Comparison of ENCODE assay signal across 10 mouse cellular contexts in genomic region chr9:78537154-78537873, GRCm38 (mm10). TPM values are rescaled to one million over a fixed set of nuclear protein-coding genes. Genes with fewer than 3 reads are reported as not detected.
DNase-seq lines count a peak whose midpoint lies in the region; ATAC-seq lines count a peak whose summit lies in the region.
"Had no signal": no experiment of that assay in that cellular context is flagged by ENCODE, and none has a peak within 500 bp of the region (broad histone marks: within the 10 kb centered on the region; RNA-seq: fewer than 3 reads in every experiment).

No protein-coding gene starts in this region.

- no peaks in the 10 kb centered on the region for H3K36me3 ChIP-seq in forebrain, embryonic 14.5 days (ENCODE audit: control insufficient read depth, insufficient read depth, low read length)
- H3K36me3 ChIP-seq in forebrain, embryonic 12.5 days (replicated peaks) = no peaks in the 10 kb centered on the region
- H3K36me3 ChIP-seq in heart, embryonic 12.5 days = no peaks in the 10 kb centered on the region

- ATAC-seq in forebrain, embryonic 14.5 days = peak; percentile 84
- ATAC-seq in forebrain, embryonic 12.5 days (ENCODE audit: low FRiP score) = no peak
- no peak for ATAC-seq in heart, embryonic 12.5 days (ENCODE audit: insufficient number of reproducible peaks, low FRiP score)

- H3K27me3 ChIP-seq in forebrain, embryonic 14.5 days (replicated peaks; ENCODE audit: control insufficient read depth, insufficient read depth, low read length) = no peaks in the 10 kb centered on the region
- H3K27me3 ChIP-seq in forebrain, embryonic 12.5 days = no peaks in the 10 kb centered on the region
- H3K27me3 ChIP-seq in heart, embryonic 12.5 days (replicated peaks) = no peaks in the 10 kb centered on the region
- H3K27me3 ChIP-seq: embryonic facial prominence, embryonic 13.5 days had no signal

- WGBS in forebrain, embryonic 14.5 days = 58% methylated on average over 9 of the region's 9 CpGs
- 90% methylated on average over 9 of the region's 9 CpGs for WGBS in forebrain, embryonic 12.5 days
- WGBS in heart, embryonic 12.5 days = 70% methylated on average over 9 of the region's 9 CpGs

- peak; percentile 75 for DNase-seq in forebrain, embryonic 14.5 days (ENCODE audit: low spot score)
- peak; percentile 59 to 69 for DNase-seq in right cerebral cortex, postnatal 10 days (ENCODE audit: low spot score in 2 of 2)
- no peak for DNase-seq in right cerebral cortex, postnatal 4 days
- no peak for DNase-seq in thymus, postnatal 14 days
- DNase-seq in thymus, postnatal 0 days (ENCODE audit: low spot score) = no peak
- no peak for DNase-seq in spleen, postnatal 36 days (ENCODE audit: low spot score in 2 of 2)

- no peaks in the 10 kb centered on the region for H3K9me3 ChIP-seq in forebrain, embryonic 14.5 days (replicated peaks; ENCODE audit: control insufficient read depth, low read length)
- H3K9me3 ChIP-seq in forebrain, embryonic 12.5 days = no peaks in the 10 kb centered on the region
- H3K9me3 ChIP-seq in heart, embryonic 12.5 days (replicated peaks) = no peaks in the 10 kb centered on the region
- H3K9me3 ChIP-seq: embryonic facial prominence, embryonic 13.5 days had no signal

- H3K4me2 ChIP-seq in forebrain, embryonic 14.5 days (ENCODE audit: low read length) = no peak overlapping the region
- no peak overlapping the region for H3K4me2 ChIP-seq in forebrain, embryonic 12.5 days
- 0 out of 2 replicates have a peak overlapping the region, but pooled peaks have one; percentile 11 for H3K4me2 ChIP-seq in heart, embryonic 12.5 days
- H3K4me2 ChIP-seq: embryonic facial prominence, embryonic 13.5 days had no signal

- H3K9ac ChIP-seq in forebrain, embryonic 14.5 days (ENCODE audit: low read length) = no peak overlapping the region
- H3K9ac ChIP-seq in forebrain, embryonic 12.5 days = no peak overlapping the region
- H3K9ac ChIP-seq in heart, embryonic 12.5 days = no peak overlapping the region
- H3K9ac ChIP-seq: embryonic facial prominence, embryonic 13.5 days had no signal

- no peak overlapping the region for H3K27ac ChIP-seq in forebrain, embryonic 14.5 days (ENCODE audit: low read depth, low read length)
- H3K27ac ChIP-seq in forebrain, embryonic 12.5 days = no peak overlapping the region
- no peak overlapping the region for H3K27ac ChIP-seq in heart, embryonic 12.5 days (ENCODE audit: poor library complexity, severe bottlenecking)
- H3K27ac ChIP-seq: embryonic facial prominence, embryonic 13.5 days; layer of hippocampus, adult 2 months had no signal

- H3K4me3 ChIP-seq in forebrain, embryonic 14.5 days (ENCODE audit: low read depth, low read length) = no peak overlapping the region
- H3K4me3 ChIP-seq in forebrain, embryonic 12.5 days (replicated peaks) = no peak overlapping the region
- no peak overlapping the region for H3K4me3 ChIP-seq in heart, embryonic 12.5 days
- H3K4me3 ChIP-seq: embryonic facial prominence, embryonic 13.5 days; layer of hippocampus, adult 2 months had no signal

- no peaks in the 10 kb centered on the region for H3K4me1 ChIP-seq in forebrain, embryonic 14.5 days (ENCODE audit: control insufficient read depth, insufficient read depth, low read length)
- no peaks in the 10 kb centered on the region for H3K4me1 ChIP-seq in forebrain, embryonic 12.5 days
- peaks cover 17% of the 10 kb centered on the region for H3K4me1 ChIP-seq in heart, embryonic 12.5 days (replicated peaks)

RNA-seq across cellular contexts. Expression of gene Eef1a1, which starts 48.4 kb away (rescaled TPM):
- 4,517 and 5,265 TPM in 2 replicates for polyA plus RNA-seq in forebrain, embryonic 14.5 days (2014; fragmentation: Nextera tagmentation; extraction: Ambion mirVana)
- polyA plus RNA-seq in forebrain, embryonic 12.5 days (2016; fragmentation: Nextera tagmentation; extraction: Ambion mirVana) = 3,508 and 3,592 TPM in 2 replicates
- 2,772 and 2,882 TPM in 2 replicates for polyA plus RNA-seq in heart, embryonic 12.5 days (2016; fragmentation: Nextera tagmentation; extraction: Ambion mirVana)
- polyA plus RNA-seq in thymus, postnatal 0 days (2015; fragmentation: Nextera tagmentation; extraction: Ambion mirVana) = 3,927 and 4,011 TPM in 2 replicates

RNA-seq across cellular contexts. Expression of gene Slc17a5, which starts 50.5 kb away (rescaled TPM):
- 10.2 and 14.7 TPM in 2 replicates for polyA plus RNA-seq in forebrain, embryonic 14.5 days (2014; fragmentation: Nextera tagmentation; extraction: Ambion mirVana)
- polyA plus RNA-seq in forebrain, embryonic 12.5 days (2016; fragmentation: Nextera tagmentation; extraction: Ambion mirVana) = 13.5 and 13.7 TPM in 2 replicates
- 8.2 and 8.5 TPM in 2 replicates for polyA plus RNA-seq in heart, embryonic 12.5 days (2016; fragmentation: Nextera tagmentation; extraction: Ambion mirVana)
- 12.1 and 14.1 TPM in 2 replicates for polyA plus RNA-seq in thymus, postnatal 0 days (2015; fragmentation: Nextera tagmentation; extraction: Ambion mirVana)

Comparison
In these comparisons a context has a peak if more than half of its experiments do, and no peak if none do; other contexts are left out.
1. DNase-seq: peak in forebrain, embryonic 14.5 days (single experiment) and right cerebral cortex, postnatal 10 days (2 of 2); none in right cerebral cortex, postnatal 4 days (single experiment), thymus, postnatal 14 days (single experiment), thymus, postnatal 0 days (single experiment) and spleen, postnatal 36 days (0 of 2).